Mouse (Mus musculus): Measurements from ENCODE around the gene Rsf1. TPM values are rescaled to one million over a fixed set of nuclear protein-coding genes. Genes with fewer than 3 reads are reported as not detected.

Gene Rsf1
- polyA plus RNA-seq (2015; fragmentation: Nextera tagmentation; extraction: Ambion mirVana) = 5.5 TPM in 2 replicates

DNA sequence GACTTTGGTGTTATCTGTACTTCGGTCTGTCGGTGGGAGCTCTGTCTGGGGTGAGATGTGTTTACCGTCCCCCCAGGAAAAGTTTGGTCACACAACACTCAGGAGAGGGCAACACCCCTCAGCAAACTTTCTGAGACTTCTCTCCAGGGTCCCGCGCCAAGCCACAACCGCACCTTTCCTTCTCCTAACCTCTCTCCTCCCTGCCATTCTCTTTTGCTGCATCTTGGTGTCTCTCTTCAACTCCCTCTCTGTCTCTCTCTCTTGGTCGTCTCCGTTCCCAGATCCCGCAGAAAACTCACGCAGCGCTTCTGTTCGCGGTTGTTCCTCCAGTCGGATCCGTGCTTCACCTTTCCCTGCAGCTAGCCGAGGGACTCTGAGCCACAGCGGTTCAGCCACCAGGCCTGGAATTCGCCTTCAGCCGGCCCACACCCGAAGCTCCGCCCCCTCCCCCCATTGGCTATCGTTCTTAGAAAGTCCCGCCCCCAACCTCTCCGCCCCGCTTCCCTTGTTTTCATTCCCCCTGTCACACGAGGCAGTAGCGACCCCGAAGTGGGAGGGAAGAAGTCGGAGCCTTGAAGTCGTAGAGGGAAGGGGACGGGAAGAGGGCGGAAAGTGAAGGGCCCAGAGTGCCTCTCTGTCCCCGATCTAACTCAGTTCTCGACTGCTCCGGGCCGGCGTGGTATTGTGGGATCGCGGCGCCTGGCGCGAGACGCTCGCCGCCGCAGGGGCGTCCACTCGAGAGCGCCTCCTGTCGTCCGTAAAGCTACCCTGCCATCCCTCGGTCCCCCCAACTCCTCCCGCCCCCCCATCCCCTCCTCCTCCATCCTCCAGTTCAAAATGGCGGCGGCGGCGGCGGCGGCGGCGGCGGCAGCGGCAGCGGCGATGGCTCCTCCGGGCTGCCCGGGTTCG is at the start of gene Rsf1, which contains the start of gene Aamdc:
Gene Rsf1, plus strand, starts transcription at position 823 of the 909 bp plus-strand sequence.
Gene Aamdc, minus strand, starts transcription at position 431 of the 909 bp plus-strand sequence.
- peak within 1 kb of the TSS; percentile 94 for H3K9ac ChIP-seq (replicated peaks)
- H3K36me3 ChIP-seq (replicated peaks; ENCODE audit: insufficient read depth, low read length) = no peaks in the 10 kb centered on the region
- no peaks in the 10 kb centered on the region for H3K27me3 ChIP-seq (ENCODE audit: insufficient read depth, low read length)
- under 1% methylated on average over 49 of the region's 68 CpGs for WGBS (ENCODE audit: insufficient replicate concordance)
- peak; percentile 98 for DNase-seq
- TF ChIP-seq CTCF (IDR thresholded peaks at IDR 0.05; ENCODE audit: low read depth) = peak; percentile 86
- peak; percentile 37; the same call in 1 of the 2 replicates for TF ChIP-seq EP300 (IDR thresholded peaks at IDR 0.05; ENCODE audit: low read depth)
- H3K4me1 ChIP-seq (ENCODE audit: insufficient read depth) = peaks cover 15% of the 10 kb centered on the region
- ATAC-seq = peak; percentile 91
- peak within 1 kb of the TSS; percentile 96 for H3K4me2 ChIP-seq (ENCODE audit: low read depth, low read length)
- peak within 1 kb of the TSS; percentile 94 for H3K4me3 ChIP-seq (ENCODE audit: low read depth, low read length)
- peak within 1 kb of the TSS; percentile 96 for H3K27ac ChIP-seq (ENCODE audit: low read depth)
- H3K9me3 ChIP-seq (ENCODE audit: low read length) = no peaks in the 10 kb centered on the region

DNA sequence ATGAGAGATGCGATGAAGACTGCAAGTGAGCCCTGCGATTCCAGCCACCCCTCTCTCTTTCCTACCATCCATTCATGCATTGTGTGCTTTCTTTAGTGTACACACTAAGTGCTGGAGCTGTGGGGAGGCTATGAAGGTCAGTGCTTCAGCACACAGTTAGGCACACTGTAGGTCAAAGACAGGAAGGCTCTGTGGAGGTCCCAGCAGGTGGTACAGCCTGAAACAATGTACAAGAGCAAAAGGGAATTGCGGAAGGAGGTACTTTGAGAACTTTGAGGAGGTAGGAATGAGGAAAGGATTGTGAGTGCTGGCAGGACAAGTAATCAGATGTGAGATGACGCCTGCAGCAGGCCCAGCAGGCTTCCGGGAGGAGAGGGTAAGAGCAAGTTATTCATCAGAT is 44.2 kb upstream of the Rsf1 start:
- TF ChIP-seq EP300 (IDR thresholded peaks at IDR 0.05; ENCODE audit: low read depth) = no peak
- TF ChIP-seq CTCF (IDR thresholded peaks at IDR 0.05; ENCODE audit: low read depth) = no peak
- ATAC-seq (no peak), DNase-seq (no peak)
- Histone ChIP-seq H3K36me3 (replicated peaks; ENCODE audit: insufficient read depth, low read length) (peaks cover 40% of the 10 kb centered on the region), H3K9ac (replicated peaks) (no peak overlapping the region), H3K4me1 (ENCODE audit: insufficient read depth) (no peaks in the 10 kb centered on the region), H3K27me3 (ENCODE audit: insufficient read depth, low read length) (no peaks in the 10 kb centered on the region), H3K4me3 (ENCODE audit: low read depth, low read length) (no peak overlapping the region), H3K9me3 (ENCODE audit: low read length) (no peaks in the 10 kb centered on the region), H3K27ac (ENCODE audit: low read depth) (no peak overlapping the region), H3K4me2 (ENCODE audit: low read depth, low read length) (no peak overlapping the region)
- WGBS (ENCODE audit: insufficient replicate concordance) = 91% methylated on average over 5 of the region's 5 CpGs

DNA sequence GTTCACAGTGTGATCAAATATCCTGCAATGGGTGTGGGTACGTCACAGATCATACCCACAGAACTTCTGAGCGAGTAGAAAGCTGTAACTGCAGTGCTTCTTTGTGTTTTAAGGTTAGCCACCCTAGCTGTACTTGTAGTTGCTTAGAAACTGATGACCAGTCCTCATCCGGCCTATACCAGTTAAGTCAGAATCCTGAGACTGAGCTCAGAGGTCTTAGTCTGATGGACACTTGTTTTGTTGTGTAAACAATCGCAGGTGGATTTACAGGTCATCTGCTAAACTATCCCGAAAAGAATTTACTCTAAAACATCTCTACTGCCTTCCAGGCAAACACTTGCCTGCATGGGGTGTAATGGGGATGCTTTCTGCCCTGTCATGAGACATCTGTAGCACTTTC is 43.1 kb upstream of the Rsf1 start:
- DNase-seq (no peak), ATAC-seq (no peak)
- Histone ChIP-seq H3K27ac (ENCODE audit: low read depth) (no peak overlapping the region), H3K9me3 (ENCODE audit: low read length) (no peaks in the 10 kb centered on the region), H3K27me3 (ENCODE audit: insufficient read depth, low read length) (no peaks in the 10 kb centered on the region), H3K9ac (replicated peaks) (no peak overlapping the region), H3K4me3 (ENCODE audit: low read depth, low read length) (no peak overlapping the region), H3K36me3 (replicated peaks; ENCODE audit: insufficient read depth, low read length) (peaks cover 44% of the 10 kb centered on the region), H3K4me1 (ENCODE audit: insufficient read depth) (no peaks in the 10 kb centered on the region), H3K4me2 (ENCODE audit: low read depth, low read length) (no peak overlapping the region)
- no peak for TF ChIP-seq EP300 (IDR thresholded peaks at IDR 0.05; ENCODE audit: low read depth)
- TF ChIP-seq CTCF (IDR thresholded peaks at IDR 0.05; ENCODE audit: low read depth) = no peak
- 82% methylated on average over 5 of the region's 5 CpGs for whole genome bisulfite sequencing (ENCODE audit: insufficient replicate concordance)

DNA sequence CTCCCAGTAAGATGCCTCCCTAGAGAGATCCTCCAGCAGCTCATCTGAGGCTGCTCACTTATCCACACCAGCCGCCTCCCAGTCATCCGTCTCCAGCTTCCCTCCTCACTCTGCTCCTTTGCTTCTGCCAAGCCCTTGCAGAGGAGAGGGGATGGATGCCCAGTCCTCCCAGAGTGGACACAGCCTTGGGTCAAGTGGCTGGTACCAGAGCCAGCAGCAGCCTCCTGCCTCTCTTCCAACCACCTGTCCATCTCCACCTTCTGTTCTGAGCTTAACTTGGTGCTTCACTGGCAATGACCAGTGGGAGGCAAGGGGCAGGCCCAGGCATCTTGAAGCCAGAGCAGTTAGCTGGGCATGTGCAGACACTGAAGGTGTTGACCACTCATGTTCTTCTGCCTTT is 33.2 kb upstream of the Rsf1 start:
- Histone ChIP-seq H3K27ac (ENCODE audit: low read depth) (no peak overlapping the region), H3K9ac (replicated peaks) (no peak overlapping the region), H3K9me3 (ENCODE audit: low read length) (no peaks in the 10 kb centered on the region), H3K4me1 (ENCODE audit: insufficient read depth) (no peaks in the 10 kb centered on the region), H3K27me3 (ENCODE audit: insufficient read depth, low read length) (no peaks in the 10 kb centered on the region), H3K36me3 (replicated peaks; ENCODE audit: insufficient read depth, low read length) (peaks cover 15% of the 10 kb centered on the region), H3K4me3 (ENCODE audit: low read depth, low read length) (no peak overlapping the region), H3K4me2 (ENCODE audit: low read depth, low read length) (no peak overlapping the region)
- no peak for DNase-seq
- TF ChIP-seq CTCF (IDR thresholded peaks at IDR 0.05; ENCODE audit: low read depth) (no peak), EP300 (IDR thresholded peaks at IDR 0.05; ENCODE audit: low read depth) (no peak)
- WGBS (ENCODE audit: insufficient replicate concordance) = 79% methylated on average over 2 of the region's 2 CpGs
- no peak for ATAC-seq

DNA sequence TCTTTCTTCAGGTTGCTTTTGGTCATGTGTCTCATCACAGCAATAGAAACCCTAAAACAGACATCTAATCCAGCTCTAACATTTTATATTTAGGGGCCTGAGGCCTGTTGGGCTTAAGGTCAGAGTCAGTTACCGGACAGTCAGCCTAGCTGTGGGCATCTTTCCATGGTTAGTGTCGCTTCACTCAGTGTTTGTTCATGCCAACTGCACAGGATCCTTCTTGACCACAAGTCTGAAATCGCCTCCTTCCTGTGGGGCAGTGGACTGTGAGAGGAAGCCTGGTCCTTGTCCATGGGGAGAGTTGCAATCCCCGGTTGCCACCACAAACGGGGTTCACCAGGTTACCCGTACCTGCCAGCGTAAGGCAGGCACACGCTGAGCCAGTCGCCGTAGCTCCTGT is 30.4 kb upstream of the Rsf1 start:
- Histone ChIP-seq H3K4me1 (ENCODE audit: insufficient read depth) (no peaks in the 10 kb centered on the region), H3K9ac (replicated peaks) (no peak overlapping the region), H3K27me3 (ENCODE audit: insufficient read depth, low read length) (no peaks in the 10 kb centered on the region), H3K4me3 (ENCODE audit: low read depth, low read length) (no peak overlapping the region), H3K27ac (ENCODE audit: low read depth) (no peak overlapping the region), H3K9me3 (ENCODE audit: low read length) (no peaks in the 10 kb centered on the region), H3K36me3 (replicated peaks; ENCODE audit: insufficient read depth, low read length) (0 out of 2 replicates have a peak, but pooled peaks cover 3% of the 10 kb centered on the region), H3K4me2 (ENCODE audit: low read depth, low read length) (no peak overlapping the region)
- 83% methylated on average over 10 of the region's 10 CpGs for WGBS (ENCODE audit: insufficient replicate concordance)
- no peak for DNase-seq
- TF ChIP-seq CTCF (IDR thresholded peaks at IDR 0.05; ENCODE audit: low read depth) = no peak
- ATAC-seq = no peak

DNA sequence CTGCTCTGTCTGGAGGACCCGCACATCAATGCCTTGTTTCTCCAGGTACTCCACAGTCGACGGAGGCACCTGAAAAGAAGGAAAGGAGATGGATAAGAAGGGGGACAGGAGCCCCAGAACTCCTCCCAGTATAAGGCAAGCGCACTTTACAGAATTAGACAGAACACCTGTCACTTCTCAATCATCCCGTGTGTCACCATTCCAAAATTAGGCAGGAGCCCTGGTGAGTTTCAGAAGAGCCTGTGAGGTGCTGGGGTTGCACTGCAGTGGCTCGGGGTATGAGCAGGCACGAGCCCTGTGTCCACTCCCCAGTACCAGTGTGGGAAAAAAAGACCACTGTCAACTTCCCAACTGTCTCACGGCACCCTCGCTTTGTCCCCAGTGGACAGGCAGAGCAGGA is 29.0 kb upstream of the Rsf1 start:
- ATAC-seq = no peak
- no peak overlapping the region for H3K9ac ChIP-seq (replicated peaks)
- no peak for TF ChIP-seq EP300 (IDR thresholded peaks at IDR 0.05; ENCODE audit: low read depth)
- no peak for TF ChIP-seq CTCF (IDR thresholded peaks at IDR 0.05; ENCODE audit: low read depth)
- no peaks in the 10 kb centered on the region for H3K9me3 ChIP-seq (ENCODE audit: low read length)
- 0 out of 2 replicates have a peak, but pooled peaks cover 3% of the 10 kb centered on the region for H3K36me3 ChIP-seq (replicated peaks; ENCODE audit: insufficient read depth, low read length)
- no peak for DNase-seq
- no peaks in the 10 kb centered on the region for H3K27me3 ChIP-seq (ENCODE audit: insufficient read depth, low read length)
- 87% methylated on average over 9 of the region's 9 CpGs for WGBS (ENCODE audit: insufficient replicate concordance)
- no peaks in the 10 kb centered on the region for H3K4me1 ChIP-seq (ENCODE audit: insufficient read depth)
- no peak overlapping the region for H3K4me3 ChIP-seq (ENCODE audit: low read depth, low read length)
- H3K27ac ChIP-seq (ENCODE audit: low read depth) = no peak overlapping the region
- H3K4me2 ChIP-seq (ENCODE audit: low read depth, low read length) = no peak overlapping the region
